Mouse (Mus musculus) cerebellum, adult 11-12 months (tissue): ENCODE measurements around the gene Shisa9.
"Not testable (repeated sequence)": the region's sequence is repeated elsewhere in the genome, so short reads cannot be mapped to it uniquely, and the experiment has no call there.

Experiments
- DNase-seq: peaks from one replicate; pipeline ENCODE4 v3.0.0; 2022

The Shisa9 gene

GRCm38 (mm10) chr16:11983616-11984270, at the start of gene Shisa9:
Gene Shisa9, plus strand, starts transcription at chr16:11984113.
- no peak for DNase-seq

DNA sequence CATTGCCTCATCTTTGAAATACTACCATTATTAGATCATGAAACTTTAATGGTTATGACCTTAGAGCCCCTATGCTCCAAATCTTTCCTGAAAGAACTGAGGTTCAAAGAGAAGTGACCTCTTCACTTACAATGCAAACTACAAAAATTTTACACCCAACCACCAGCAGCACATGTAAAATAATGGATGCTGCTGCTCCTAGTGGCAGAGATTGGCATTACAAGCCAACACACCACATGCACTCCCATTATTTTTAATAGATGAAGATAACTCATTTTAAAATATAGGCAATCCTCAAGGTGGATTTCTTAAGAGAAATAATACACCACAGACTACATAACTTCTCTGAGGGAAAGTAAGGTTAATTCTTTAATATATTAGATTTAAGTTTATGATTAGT, 43.4 kb upstream of the Shisa9 start:
- DNase-seq = peak; percentile 21

- peak; percentile 2 for DNase-seq
Measured at GRCm38 (mm10) chr16:11960691-11961090, 23.2 kb upstream of the Shisa9 start.

- no peak for DNase-seq
Measured at GRCm38 (mm10) chr16:11966041-11966440, 17.9 kb upstream of the Shisa9 start.

GRCm38 (mm10) chr16:11966810-11967209, 17.1 kb upstream of the Shisa9 start:
- not testable (repeated sequence) for DNase-seq

GRCm38 (mm10) chr16:11967579-11967978, 16.3 kb upstream of the Shisa9 start:
- DNase-seq = no peak

DNA sequence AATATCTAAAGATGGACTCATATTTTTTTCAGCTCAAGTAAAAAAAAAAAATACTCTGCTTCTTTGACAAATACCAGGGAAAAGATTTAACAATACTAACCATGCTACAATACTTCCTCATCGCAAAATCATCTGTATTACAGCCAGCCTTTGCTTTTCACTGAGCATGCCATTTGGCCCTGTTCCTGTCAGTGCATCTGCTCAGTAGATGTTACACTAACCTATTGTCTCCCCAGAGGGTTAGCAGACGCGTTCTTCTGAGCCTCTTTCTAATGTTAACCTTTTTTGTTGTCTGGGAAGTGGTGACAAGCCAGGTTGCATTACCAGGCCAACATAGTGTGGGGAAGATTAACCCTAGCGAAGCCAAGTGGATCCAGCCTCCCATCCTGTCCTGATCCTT, 10.2 kb upstream of the Shisa9 start:
- DNase-seq = no peak

GRCm38 (mm10) chr16:11976737-11977136, 7.2 kb upstream of the Shisa9 start:
- no peak for DNase-seq

DNA sequence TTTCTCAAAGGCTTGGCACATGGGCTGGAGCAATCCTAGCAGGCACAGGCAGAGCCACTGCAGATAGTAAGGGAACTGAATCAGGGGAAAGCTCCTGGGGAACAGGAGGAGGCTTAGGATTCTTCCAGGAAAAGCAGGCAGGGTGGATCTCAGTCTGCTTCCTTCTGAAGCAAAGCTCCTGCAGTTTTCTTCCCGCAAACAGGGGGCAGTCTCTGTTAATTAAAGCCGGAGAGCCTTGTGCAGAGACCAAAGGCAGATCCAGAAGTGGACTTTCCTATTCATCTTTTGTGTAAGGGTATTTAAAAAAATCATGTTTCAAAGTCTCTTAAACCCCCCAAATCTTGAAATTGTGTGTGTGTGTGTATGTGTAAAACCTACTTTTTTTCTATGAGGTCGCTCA, 3.1 kb upstream of the Shisa9 start:
- no peak for DNase-seq

GRCm38 (mm10) chr16:11983106-11983615, 752 bp upstream of the Shisa9 start:
- no peak for DNase-seq

DNA sequence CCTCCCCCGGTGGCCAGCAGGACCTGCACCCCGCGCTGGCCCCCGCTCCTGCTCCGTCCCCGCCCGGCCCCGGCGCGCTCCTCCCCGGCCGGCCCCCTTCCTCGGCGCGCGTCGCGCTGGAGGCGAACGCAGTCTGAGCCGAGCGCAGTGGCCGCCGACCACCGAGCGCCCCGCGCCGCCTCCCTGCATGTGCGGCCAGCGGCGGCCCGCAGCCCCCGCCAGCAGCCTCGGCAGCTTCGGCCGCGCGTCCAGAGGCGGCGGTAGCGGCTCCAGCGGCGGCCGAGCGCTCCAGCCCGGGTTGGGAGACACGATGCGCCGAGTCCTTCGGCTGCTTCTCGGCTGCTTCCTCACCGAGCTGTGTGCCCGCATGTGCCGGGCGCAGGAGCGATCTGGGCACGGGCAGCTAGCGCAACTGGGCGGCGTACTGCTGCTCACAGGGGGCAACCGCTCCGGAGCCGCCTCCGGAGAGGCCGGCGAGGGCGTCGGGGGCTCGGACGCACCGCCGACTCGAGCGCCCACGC, 418 bp downstream of the Shisa9 start:
- DNase-seq = no peak

- no peak for DNase-seq
Measured at GRCm38 (mm10) chr16:11987056-11987455, 3.1 kb downstream of the Shisa9 start.

DNA sequence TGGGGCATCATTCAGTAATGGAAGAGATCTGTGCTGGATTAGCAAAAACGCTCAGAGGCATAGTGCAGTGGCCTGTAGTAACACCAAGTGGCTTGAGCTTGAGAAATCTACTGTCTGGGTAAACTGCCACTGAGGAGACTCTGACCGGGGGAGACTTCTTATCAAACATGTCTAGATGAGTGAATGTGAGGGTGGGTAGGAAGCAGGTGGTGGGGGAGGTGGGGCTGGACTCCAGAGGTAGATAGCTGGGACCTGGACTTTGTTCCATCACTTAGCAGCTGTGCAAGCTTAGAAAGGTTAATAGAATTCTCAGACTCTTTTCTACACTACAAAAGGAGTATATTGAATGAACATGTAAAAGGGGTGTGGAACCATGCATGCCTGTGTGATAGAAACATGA, 21.3 kb downstream of the Shisa9 start:
- no peak for DNase-seq

DNA sequence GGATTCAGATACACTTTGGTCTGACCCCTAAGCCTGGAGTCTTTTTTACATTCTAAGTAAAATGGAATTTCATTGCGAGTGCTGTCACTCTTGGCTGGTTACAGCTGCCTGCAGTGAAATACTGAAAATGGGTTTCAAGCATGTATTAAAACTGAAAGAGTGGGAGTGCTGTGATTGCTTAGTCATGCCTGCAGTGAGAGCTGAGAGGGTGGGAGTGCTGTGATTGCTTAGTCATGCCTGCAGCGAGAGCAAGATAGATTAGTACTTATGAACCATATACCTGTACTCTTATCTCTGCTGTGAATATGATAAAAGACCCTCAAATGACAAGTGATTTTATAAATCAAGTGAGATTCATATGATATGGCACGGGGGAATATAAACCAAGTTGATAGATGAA, 26.2 kb downstream of the Shisa9 start:
- DNase-seq = no peak

GRCm38 (mm10) chr16:12012747-12013146, 28.8 kb downstream of the Shisa9 start:
- DNase-seq = no peak

GRCm38 (mm10) chr16:12014523-12014922, 30.6 kb downstream of the Shisa9 start:
- DNase-seq = no peak

DNA sequence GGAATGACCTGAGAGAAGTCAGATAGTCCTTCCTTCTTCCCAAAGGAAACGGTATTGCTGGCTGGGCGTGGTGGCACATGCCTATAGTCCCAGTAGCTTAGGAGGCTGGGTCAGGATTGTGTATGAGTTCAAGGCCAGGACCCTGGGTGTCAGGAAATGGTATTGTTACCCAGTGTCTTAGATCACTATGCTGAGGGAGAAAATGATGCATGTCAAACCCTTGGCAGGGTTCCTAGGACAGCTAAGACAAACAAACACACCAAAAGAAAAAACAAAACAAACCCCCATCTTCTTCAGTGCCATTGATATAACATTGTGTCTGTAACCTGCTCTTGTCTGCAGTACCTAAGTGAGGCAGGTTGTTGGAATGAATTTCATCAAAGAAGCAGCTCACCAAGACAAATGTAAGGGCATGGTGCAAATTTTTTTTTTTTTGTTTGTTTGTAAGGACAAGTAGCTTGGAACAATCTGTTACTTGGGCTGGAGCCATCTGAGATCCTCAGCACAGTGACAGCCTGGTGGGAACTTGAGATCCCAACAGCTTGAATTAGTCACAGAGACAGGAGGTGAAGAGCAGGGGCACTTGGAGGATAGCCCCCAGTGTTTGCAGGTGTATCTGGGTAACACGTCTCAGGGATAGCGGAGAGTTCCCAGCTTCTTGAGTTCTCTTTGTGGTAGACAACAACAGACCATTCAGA, 34.2 kb downstream of the Shisa9 start:
- no peak for DNase-seq

- no peak for DNase-seq
Measured at GRCm38 (mm10) chr16:12020103-12020755, 36.3 kb downstream of the Shisa9 start.

DNA sequence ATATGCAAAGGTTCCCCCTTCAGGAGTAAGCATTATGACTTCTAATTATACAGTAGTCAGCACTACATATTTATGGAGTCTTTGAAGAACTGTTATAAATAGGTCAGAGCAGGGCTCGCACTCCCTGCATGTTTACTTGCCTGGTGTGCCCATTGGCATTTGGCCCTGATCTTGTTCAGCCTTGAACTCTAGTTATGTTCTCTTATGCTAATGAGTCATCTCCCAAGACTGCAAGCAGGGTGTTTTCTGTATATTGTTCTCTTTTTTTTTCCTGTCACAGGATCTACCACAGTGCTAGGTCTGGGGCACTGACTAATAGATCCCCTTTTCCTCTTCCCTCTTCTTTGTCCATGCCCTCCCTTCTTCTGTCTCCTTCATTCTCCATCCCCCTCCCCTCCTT, 48.5 kb downstream of the Shisa9 start:
- peak; percentile 3 for DNase-seq

GRCm38 (mm10) chr16:12034868-12035267, 51.0 kb downstream of the Shisa9 start:
- DNase-seq = peak; percentile 14

DNA sequence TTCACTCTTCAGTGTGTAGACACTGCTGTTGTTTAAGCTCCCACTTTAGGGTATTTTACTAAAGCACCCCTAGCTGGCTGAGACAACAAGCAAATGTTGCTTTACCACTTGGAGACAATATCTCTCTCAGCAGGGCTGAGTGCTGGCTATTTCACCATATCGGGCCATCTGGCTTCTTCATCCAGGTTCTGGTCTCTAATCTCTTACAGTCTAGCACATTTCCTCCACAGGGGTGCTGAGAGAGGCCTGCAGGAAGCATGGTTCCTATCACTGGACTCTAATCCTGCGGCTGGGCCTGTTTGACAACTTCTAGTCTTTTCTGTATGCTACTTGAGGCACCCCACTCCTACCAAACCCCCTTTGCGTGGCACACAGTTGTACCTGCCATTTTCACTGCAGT, 51.7 kb downstream of the Shisa9 start:
- DNase-seq = peak; percentile 3

DNA sequence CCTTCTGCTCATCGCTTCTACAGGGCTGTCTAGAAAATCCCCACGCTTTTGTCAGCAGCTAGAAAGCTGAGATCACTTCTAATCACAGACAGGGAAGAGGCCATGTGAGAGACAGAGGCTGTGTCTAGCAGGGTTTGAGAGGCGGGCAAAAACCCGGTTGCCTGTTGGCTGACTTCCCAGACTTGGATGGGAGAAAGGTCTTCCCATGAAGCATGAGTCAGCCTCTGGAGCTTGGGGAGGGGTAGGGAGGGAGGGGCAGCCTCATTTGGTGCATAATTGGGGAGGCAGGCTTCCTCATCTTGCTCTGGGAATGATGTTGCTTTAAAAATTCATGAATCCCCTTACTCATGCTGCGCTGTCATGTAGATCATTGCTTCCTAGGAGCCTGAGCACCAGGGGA, 57.0 kb downstream of the Shisa9 start:
- no peak for DNase-seq

GRCm38 (mm10) chr16:12052051-12052450, 68.1 kb downstream of the Shisa9 start:
- no peak for DNase-seq

DNA sequence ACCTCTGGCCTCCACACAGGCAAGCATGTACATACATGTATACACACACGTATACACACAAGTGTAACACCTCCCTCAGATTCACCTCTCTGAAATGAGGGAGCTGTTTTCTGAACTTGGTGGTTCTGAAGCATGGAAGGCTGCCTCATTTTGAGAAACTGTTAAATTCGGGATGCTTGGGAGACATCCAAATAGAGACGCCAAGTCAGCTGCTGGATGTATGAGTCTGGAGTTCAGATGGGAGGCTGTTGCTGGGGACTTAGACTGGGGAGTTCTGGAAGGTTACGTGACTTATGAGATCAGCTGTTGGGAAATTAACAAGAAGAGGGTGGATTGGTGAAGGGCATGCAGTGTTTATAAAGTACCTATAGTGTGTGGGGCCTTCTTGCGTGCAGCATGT, 88.7 kb downstream of the Shisa9 start:
- DNase-seq = no peak
